Mouse (Mus musculus) spleen, adult 12 weeks (tissue): ENCODE data around the gene Alpk3.
"Not testable (repeated sequence)": the region's sequence is repeated elsewhere in the genome, so short reads cannot be mapped to it uniquely, and the experiment has no call there.

Experiments used
- DNase-seq: peaks from one replicate; pipeline ENCODE4 v3.0.0; 2022; ENCODE audit warnings: low spot score

The Alpk3 gene

DNA sequence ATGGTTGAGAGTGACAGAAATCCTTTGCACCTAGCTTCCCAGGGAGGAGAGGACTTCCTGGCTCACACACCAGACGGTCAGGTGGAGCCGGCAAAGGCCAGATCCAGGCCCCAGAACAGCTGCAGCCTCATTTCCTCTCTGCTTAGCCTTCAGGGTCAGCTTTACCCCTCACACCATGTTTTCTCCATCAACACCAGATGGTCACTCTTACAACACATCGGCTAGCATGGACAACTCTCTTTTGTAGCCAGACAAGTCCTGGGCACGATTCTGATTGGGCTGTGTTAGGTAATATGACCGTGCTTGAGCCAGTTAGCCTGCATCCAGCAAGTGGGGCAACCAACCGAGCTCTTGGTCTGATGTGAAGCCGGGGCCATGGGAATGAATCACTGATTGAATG, 74.5 kb downstream of the Alpk3 start:
- no peak for DNase-seq

GRCm38 (mm10) chr7:81132851-81133279, 75.5 kb downstream of the Alpk3 start:
- no peak for DNase-seq

DNA sequence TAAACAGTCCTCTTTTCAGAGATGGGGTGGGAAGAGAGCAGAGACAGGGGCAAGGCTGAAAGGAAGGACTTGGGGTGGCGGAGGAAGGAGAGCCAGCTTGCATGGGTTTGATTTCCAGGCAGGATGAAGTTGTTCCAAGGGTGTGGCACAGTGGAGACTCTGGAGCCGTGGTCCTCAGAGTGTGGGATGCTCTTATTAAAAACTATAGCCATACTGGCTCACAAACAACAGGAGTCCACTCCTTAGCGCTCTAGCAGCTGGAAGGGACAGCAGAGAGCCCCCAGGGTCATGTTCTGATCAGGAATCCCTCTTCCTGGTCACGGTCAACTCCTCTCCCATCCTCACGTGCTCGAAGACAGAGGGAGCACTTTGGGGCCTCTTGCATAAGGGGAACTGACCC, 76.0 kb downstream of the Alpk3 start:
- DNase-seq, result no peak

DNA sequence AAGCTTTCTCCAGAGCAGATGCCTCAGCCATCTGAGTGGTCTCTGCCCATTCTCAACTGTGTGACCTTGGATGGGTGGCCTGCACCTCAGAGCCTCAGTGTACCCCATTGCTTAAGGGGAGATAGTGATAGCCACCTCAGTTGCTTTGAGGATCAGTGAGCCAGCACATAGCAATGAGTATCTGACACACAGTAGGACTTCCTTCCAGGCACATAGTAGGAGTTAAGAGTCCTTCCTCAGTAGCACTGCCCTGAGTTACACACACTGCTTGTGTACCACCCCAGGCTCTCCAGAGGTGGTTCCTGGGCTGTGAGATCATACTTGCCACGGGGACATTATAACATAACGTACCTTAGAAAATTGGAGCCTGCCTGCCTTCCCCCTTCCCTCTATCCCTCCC, 76.5 kb downstream of the Alpk3 start:
- DNase-seq, result no peak

DNA sequence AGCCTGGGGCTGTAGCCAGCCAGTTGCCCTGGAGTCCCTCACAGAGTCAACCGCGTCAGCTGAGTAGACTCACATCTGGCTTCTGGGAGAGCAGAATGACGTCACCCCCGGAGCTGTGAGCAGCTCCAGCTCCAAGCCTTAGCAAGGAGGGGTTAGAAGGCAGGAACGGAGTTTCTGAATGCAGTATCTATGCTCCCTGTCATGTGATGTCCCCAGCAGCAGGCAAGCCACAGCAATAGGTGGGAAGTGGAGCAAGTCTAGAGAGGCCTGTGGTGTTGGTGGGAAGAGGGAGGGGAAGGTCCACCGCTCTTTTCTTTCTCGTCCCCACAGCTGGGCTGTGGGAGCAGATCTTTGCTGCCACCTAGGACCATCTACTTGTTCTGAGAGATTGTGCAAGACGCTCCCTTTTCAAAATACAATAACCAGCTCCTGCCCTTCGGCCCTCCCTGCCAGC, 77.2 kb downstream of the Alpk3 start:
- DNase-seq, result no peak

DNA sequence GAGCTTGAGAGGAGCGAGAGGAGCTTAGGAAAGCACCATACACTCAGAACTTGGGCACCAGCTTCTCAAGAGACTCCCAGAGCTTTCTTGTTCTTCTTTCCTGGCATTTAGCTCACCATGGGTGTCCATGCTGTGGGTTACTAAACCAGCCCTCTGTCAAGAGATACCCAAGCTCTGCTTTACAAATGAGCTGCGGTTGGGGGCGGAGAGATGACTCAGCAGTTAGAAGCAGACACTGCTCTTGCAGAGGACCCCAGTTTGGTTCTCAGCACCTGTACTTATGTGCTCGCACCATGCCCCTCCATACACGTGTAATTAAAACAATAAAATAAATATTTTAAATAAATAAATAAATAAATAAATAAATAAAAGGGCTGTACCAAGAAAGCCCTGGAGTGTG, 79.9 kb downstream of the Alpk3 start:
- DNase-seq, result no peak

DNA sequence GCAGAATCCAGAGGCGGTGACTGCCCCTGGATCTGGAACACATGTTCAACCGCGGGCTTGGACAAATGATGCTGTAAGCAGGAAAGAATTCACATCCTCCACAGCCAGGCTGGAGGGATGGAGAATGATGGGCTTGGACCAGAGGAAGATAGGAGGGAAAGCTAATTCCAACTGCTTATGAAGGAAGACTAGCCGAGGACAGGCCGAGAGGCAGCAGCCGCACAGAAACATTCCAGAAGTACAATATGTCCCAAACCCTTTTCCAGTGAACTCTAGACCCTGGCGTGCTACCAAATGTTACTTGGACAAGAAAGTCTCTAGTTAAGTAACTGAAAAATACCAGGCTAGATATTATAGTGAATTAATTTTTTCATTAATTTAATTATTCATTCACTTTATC, 81.7 kb downstream of the Alpk3 start:
- DNase-seq, result no peak

DNA sequence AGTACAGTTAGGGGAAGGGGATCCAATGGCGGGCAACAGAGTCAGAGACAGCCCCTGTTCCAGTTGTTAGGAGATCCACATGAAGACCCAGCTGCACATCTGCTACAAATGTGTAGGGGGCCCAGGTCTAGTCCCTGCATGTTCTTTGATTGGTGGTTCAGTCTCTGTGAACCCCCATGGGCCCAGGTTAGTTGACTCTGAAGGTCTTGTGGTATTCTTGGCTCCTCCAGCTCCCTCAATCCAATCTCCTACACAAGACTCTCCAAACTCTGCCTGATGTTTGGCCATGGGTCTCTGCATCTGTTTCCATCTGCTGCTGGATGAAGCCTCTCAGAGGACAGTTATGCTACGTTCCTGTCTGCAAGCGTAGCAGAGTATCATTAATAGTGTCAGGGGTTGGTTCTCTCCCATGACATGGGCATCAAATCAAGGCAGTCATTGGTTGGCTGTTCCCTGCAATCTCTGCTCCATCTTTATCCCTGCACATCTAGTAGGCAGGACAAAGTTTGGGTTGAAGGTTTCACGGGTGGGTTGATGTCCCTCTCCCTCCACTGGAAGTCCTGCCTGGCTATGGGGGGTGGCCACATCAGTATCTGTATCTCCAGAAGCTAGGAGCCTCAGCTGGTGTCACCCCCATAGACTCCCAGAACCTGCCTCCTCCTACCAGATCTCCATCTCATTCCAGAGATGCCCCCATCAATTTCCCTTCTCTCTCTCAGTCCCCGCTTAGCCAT, 82.4 kb downstream of the Alpk3 start:
- no peak for DNase-seq

DNA sequence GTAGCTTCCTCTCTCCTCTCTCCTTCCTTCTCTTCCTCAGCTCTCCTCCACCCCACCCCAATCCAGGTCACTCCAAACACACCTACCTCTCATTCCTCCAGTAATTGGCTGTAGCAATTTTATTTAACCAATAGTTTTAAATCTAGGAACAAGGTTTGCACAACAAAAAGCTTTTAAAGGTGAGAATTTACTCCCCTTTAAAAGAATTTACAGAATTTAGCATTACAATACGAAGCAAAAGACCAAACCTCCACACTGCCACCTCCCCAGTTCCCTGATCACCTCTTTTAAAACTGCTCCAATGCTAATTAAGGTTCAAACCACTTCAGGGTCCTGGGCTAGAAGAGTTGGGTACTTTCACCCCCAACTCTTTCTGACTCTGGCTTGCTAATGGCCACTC, 84.1 kb downstream of the Alpk3 start:
- DNase-seq, result no peak

DNA sequence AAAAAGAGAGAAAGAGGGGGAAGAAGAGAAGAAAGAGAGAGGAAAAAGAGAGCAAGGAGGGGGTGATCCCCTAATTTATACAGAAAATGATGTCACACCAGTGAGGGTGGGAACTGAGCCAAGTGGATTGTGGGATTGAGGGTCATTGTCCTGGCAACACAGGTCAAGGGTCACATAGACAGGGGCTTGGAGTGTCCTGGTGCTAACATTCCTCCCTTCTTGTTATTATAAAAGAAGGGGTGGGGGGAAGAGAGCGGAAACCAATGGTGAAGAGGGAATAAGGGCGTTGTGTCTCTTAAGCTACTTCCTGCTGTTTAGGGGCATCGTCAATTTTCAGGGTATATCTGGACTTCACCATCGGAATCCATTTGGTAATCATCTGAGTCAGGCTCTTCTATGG, 85.7 kb downstream of the Alpk3 start:
- DNase-seq, result not testable (repeated sequence)

DNA sequence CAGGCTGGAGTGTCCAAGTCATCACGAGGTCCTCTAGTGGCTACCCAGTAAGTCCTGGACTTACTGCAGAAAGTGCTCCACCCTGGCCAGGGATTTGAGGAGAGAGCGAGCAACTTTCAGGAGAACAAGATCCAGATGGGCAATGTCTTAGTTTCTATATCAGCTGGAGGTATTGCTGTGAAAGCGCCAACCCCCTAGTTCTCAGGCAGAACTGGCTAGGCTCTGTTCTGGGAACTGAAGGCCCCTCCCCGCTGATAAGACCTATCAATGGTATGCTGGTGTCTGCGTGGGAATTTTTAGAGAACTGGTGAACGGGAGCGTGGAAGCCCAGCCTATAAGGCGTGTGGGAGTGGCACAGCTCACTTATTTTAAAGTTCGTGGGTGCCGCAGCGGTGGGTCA, 92.4 kb downstream of the Alpk3 start:
- DNase-seq, result no peak

GRCm38 (mm10) chr7:81151216-81151615, 93.8 kb downstream of the Alpk3 start:
- DNase-seq, result no peak

- DNase-seq, result no peak
Observed at GRCm38 (mm10) chr7:81152306-81152705, 94.9 kb downstream of the Alpk3 start.

DNA sequence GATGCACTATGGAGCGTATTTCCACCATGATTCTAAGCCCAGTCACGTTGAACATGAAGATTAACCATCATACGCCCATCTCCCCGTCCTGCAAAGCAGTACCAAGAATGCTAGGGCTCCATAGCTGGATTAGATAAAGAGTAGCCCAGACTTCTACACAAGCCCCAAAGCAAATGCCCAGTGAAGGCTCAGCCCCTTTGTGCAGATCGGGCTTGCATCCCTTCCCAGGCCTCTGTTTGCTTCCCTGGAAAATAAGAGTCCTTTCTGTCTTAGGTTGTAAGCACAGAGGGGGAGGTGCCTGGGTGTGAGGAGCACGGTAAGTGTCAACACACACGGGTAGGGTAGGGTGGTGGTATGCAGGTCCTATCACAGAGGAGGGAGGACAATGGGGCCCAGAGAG, 95.4 kb downstream of the Alpk3 start:
- DNase-seq, result no peak

DNA sequence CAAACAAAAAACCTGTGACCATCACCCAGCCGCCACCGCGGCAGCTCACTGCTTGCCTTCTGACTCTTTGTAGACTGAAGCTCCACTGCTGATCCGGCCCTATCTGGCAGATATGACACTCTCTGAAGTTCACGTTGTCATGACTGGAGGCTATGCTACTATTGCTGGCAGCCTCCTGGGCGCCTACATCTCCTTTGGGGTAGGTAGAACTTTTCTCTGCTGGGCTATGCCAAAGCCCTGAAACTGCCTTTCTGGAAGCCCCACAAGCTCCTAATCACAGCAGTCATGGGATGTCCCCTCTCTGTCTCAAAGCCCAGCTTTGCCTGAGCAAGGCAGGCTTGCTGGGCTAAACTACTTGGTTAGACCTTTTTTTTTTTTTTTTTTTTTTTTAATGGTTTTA, 95.9 kb downstream of the Alpk3 start:
- no peak for DNase-seq

DNA sequence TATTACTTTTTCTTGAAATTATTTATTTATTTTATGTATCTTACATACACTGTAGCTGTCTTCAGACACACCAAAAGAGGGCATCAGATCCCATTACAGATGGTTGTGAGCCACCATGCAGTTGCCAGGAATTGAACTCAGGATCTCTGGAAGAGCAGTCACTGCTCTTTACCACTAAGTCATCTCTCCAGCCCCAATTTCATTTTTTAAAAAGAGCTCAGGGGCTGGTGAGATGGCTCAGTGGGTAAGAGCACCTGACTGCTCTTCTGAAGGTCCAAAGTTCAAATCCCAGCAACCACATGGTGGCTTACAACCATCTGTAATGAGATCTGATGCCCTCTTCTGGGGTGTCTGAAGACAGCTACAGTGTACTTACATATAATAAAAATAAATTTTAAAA, 96.8 kb downstream of the Alpk3 start:
- DNase-seq, result not testable (repeated sequence)

DNA sequence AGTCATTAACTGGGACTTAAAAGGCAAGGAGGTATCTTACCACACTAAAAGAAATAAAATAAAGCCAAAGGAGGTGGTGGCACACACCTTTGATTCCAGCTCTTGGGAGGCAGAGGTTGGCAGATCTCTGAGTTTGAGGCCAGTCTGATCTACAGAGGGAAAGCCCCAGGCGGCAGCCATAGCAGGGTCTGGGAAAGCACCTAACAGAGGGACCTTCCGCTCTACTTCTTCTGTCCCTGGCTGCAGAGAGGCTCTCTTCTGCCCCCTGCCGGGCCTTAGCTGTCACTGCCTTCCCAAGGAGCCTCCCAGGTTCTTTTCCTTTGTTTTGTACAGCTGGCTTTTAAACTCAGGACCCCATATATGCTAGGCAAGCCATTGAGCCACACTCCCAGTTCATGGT, 97.6 kb downstream of the Alpk3 start:
- DNase-seq, result peak; percentile 49
